Mouse (Mus musculus): ENCODE measurements around the gene Ltk.

DNA sequence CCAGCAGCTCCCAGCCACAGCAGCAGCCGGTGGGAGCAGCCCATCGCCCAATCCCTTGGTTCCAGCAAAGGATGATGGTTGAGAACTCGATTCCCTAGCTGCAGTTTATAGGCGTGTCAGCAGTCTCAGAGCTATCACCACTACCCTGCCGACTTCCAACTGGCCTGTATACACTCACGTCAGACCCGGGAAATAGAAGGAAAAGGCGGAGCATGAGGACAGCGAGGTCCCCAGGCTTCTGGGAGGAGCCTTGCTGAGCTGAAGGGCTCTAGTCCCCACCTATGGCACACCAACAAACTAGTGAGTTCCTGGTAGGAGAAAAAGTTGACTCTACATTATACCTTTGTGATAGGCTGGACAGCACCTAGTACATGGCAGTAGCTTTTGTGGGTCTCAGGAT lies at the start of gene Ltk:
- TF ChIP-seq CTCF (IDR thresholded peaks at IDR 0.05; ENCODE audit: low read depth, low read length) (no peak), POLR2A (IDR thresholded peaks at IDR 0.05; ENCODE audit: extremely low read depth, insufficient read depth, low read length) (no peak)

All from liver, adult 2 months (tissue).